Mouse (Mus musculus): Measurements from ENCODE around the gene Gm28539.

Gene Gm28539

DNA sequence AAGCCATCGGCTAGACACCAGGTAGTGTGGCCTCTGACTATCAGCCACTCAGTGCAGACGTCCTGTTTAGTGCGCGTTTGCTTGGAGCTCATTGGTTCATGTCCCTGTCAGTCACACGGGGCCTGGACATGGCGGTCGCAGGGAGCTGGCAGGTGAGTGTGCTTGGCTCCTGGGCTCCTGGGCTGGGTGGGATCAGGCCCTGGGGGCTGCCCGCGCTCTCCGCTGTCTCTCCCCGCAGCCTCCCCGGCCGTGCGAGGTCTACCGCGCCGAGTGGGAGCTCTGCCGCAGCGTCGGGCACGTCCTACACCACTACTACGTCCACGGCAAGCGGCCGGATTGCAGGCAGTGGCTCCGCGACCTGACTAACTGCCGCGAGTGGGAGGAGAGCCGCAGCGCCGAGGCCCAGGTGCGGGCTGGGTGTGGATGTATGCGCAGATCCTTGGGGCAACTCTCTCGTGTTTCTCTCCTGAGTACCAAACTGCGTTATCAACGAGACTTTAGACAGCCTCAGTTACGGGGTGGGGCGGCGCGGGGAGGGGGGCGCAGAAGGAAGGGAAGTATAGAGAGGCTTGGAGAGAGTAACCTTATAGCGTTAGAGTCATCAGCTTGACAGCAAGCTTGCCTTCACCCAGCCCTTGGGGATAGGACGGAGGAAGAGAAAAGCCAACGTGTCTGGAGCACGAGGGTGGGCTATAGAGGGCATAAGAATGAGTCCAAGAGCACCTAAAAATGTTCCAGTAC is at the start of gene Gm28539, which contains the start of gene 2510002D24Rik:
TSS of gene Gm28539 (plus strand) at position 117 of the 741 bp plus-strand sequence.
TSS of gene 2510002D24Rik (plus strand) at position 111 of the 741 bp plus-strand sequence.
- 1% methylated on average over 46 of the region's 46 CpGs for WGBS

DNA sequence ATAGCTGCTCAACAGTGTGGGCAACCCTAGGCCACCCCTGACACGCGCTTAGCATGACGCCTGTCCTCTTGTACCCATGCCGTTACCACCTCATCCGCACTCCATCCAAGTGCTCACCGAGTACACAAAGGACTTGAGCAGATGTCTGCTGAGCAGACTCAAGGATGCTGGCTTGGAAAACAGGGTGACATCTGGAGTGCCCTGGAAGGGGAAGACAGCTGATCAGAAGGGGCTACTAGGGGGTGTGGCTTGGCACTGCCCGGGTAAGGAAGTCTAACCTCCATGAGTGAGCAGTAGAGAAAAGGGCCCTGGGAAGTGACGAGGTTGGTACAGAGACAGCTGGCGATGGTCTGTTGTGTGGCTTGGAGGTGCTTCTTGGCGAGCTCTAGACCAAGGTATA is 49.7 kb upstream of the Gm28539 start:
- 92% methylated on average over 10 of the region's 10 CpGs for WGBS

DNA sequence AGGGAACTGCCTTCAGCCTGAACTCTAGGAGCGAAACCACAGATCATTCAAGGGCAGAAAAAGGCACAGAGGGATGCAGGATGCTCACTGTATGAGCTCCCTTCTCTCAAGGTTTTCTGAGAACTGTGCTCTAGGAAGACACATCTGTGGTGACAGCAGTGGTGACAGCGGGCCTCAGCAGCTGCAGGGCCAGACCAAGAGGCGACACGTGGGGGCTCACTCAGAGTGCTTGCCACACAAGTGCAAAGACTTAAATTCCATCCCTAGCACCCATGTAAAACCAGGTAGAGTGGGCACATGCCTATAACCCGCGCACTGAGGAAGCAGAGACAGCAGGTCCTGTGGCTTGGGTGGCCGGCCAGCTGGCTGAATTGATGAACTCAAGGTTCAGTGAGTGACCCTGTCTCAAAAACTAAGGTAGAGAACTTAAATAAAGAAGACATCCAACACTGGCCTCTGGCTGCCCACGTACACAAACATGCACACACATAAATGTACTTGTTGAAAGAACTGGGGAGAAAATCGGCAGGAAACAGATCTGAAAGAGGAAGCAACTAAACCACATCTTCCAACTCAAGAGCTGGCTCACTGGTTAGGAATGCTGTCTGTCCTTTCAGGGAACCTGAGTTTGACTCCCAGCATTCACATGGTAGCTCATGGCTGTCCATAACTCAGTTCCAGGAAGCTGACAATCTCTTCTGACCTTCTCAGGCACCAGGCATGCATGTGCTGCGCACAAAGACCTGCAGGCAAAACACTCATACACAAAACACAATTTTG is 47.6 kb upstream of the Gm28539 start:
- WGBS = 91% methylated on average over 10 of the region's 10 CpGs

DNA sequence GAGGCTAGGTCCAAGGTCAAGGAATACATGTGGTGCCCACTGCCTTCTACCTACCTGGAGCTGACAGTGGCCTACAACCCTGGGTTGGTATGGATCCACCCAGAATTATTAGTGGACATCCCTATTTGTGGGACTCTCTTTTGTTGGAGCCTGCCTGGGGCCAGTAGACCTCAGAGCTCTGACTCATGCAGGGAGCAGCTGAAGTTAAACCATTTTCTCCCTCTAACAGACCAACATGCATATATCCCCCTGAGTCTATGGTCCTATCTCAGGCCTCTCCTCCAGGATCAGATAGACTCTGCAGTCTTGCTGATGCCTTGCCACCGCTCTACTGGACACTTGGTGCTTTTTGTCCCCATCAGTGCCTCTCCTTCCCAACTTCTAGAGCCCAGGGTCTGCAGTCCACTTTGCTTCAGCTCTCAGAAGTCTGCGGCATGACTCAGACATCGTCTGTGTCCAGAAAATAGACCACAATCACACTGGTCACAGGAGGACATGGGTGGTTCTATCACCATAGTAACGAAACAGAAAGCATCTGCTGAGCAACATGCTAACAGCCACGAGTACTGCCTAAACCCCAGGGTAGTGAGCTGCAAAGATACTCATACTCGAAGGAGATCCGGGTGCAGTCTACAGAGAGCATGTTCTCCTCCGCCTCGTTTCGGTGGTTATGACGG is 41.0 kb upstream of the Gm28539 start:
- WGBS = 68% methylated on average over 11 of the region's 11 CpGs

DNA sequence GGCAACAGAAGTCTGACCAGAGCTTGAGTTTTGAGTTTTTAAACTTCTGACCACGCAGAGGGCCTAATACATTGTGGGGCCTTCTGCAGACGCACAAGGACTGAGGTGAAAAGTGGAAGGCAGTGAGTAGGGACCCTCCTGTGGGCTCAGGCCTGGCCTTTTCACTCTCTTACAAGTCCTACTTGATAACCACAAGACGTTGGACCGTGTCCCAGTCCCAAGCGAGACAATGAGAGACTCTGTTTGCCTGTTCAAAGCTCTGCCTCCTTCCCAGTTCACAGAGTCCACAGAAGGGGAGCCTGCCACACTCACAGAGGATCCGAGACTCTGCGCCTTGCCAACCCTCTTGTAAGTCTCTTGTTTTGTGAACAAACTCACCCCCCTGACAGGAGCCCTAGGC is 39.7 kb upstream of the Gm28539 start:
- WGBS = 68% methylated on average over 7 of the region's 7 CpGs

DNA sequence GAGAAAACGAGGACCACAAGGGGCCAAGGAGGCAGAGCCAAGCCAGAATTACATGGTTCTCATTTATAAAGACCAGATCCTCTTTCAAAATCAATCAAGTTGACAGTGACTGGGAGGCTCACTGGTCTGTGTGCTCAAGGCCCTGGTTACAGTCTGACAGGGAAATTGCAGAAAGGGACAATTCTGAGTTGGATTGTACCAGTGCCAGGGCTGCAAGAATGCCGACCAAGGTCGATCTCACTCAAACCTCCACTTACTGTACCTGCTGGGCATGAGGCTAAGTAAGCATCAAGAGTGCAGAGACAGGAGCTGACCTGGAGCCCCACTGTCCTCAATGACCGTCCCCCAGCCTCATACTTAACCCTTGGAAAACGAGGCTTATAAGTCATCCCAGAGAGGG is 38.2 kb upstream of the Gm28539 start:
- 90% methylated on average over 5 of the region's 5 CpGs for whole genome bisulfite sequencing

DNA sequence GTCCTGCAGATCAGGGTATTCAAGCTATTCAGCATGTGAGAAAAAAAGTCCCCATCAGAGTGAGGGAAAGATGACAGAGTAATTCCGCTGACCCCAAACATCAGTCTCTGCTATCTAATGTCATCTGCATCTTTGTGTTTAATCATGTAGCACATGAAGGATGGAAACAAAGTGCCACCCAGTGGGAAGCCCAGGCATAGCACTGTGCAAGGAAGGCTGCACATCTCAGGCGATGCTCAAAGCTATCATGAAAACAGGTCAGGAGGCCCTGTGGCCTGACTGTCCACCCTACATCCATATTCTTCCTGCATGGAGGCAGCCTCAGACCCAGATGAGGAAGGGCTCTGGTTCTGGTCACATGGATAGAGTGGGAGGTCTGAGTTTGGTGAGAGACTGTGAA is 37.5 kb upstream of the Gm28539 start:
- WGBS = 49% methylated on average over 2 of the region's 2 CpGs

DNA sequence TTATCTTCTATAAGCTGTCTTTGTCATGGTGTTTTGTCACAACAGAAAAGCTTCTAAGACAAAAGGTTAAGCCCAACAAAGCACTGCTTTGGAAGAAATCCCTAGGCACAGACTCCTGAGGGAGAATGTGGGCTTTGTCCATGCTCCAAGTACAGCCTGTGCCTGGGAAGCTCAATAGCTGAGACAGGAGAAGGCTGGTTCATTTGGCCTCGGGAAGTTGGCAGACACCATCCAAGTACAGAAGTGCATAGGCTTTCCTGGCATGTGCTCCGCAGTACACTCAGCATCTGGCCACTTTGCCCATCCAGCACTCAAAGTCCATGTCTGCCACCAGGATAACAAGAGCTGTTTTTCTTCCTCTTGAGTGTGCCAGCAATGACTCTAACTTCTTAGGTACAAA is 30.6 kb upstream of the Gm28539 start:
- 60% methylated on average over 2 of the region's 2 CpGs for WGBS

DNA sequence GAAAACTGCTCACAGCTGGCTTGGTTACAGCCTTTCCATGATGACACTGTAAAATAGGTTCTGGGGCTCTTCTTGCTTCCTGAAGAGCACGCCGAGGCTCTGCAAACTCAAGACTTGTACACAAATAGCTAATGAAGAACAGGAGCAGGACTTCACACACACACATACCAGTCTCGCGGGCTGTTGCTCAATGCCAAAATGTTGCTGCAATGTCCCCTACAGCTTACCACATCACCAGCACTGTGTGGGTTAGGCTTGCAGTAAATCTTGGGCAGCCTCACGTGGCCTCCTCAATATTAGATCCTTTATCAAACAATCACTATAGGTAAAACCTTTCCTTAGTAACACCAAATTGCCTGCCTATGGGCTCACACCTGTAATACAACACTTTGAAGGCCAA is 27.4 kb upstream of the Gm28539 start:
- 91% methylated on average over 5 of the region's 5 CpGs for WGBS

DNA sequence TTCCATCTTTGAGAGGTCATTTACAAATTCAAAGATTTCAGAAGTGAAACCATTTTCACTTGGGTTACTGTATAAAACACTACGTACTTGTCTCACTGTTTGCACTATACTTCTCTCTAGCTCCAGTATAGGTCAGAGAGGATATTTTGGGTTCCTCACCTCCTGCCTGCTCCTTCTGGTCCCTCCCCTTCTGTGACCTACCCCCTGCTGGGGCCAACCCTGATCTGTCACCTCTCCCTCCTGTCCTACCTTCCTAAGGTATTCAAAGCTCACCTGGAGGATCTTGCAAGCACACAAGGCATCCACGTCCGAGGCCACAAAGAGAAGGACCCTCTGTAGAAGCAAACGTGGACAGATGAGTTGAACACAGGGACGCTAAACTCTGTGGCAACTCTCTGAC is 25.4 kb upstream of the Gm28539 start:
- 5% methylated on average over 5 of the region's 5 CpGs for WGBS

DNA sequence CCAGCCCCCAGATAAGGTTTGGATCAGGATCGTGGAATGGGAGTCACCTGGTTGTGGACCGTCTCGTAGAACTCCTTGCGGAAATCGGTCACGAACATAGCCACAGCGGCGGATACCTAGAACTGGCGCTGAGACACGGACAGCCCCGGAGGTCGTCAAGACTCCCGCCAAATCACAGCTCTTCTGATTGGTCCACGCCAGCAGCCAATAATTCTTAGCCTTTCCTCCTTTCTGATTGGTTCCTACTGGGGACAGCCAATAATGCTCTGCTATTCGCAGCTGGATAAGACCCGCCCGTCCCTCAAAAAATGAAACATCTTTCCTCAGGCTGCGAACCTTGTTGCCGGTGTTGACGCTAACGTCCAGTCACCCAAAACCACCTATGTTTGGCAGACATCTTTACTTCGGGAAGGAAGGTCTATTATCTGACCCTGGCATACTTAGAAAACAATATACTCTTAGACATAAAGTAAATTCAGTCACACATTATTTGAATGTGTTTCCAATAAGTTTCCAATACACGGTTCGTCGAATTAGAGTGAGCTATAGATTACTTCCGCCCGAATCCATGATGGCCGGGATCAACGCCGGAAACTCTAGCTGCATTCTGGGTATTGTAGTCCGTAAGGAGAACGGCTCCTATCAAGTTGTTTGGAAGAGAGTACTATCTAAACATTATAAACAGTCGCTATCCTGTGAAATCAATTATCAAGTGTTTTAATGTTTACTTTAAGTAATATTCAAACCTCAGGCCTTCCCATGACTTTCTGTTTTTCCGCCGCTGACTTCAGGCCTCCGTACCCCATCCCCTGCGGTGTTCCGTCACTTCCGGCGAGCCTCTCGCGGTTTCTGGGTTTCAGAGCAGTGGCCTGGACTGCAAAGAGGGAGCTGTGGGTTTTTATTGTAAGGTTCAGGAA is 24.7 kb upstream of the Gm28539 start, which contains the start of the genes Ufd1 and Cdc45:
TSS of gene Ufd1 (plus strand) at position 312 of the 917 bp plus-strand sequence.
TSS of gene Cdc45 (minus strand) at position 520 of the 917 bp plus-strand sequence.
- WGBS = under 1% methylated on average over 42 of the region's 42 CpGs

DNA sequence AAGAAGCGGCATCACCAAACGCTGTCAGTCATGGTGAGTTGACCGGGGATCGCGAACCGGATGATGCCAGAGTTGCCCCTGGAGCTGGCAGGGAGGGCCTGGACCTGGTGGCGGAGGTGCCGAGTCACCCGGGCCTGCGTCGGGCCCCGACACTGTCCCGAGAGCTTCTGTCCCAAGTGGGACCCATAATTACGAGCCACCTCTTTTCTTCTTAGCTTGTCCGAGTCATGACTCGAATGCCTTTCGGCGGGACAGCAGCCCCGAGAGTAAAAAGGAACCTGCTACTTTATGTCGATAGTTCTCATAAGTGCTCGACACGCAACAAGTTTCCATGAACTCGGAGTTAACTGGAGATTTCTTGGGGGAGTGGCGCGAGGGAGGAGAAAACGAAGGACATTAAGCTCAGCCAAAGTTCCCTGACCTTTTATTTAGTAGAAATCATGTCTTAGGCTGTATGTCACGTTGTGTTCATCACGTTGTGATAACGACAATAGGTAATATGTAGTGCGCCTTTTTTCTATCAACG is 23.9 kb upstream of the Gm28539 start:
- 2% methylated on average over 31 of the region's 31 CpGs for WGBS

DNA sequence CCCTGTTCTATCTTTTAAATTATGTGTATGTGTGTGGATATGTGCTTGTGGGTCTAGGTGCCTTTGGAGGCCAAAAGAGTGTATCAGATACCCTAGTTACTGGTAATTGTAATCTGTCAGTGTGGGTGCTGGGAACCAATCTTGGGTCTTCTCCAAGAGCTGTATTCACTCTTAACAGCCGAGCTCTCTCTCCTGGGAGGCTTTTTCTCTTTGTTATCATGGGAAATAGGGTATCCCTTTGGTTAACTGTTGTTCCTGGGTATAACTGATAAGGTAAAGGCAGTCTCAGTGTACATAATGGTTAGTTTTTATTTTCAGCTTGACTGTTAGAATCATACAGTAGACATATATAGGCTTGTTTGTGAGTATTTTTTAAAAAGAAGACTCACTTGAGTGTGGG is 14.0 kb upstream of the Gm28539 start:
- WGBS = 33% methylated on average over 1 of the region's 1 CpGs

DNA sequence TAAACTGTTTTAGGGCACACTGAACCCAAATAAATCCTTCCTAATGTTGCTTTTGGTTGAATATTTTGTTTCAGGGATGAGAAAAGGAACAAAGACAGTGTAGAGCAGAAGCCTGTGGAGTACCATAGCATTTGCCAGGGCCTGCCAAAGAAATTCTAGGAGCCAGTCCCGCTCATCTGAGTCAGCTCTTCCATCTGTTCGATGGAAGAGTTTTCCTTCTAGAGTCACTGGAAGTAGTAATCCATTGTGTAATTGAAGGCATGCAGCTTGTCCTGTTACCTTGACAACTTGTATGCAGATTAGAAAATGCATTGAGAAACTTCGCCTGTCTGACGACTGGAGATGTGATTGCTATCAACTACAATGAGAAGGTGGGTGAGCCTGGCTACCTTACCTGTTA is 13.5 kb upstream of the Gm28539 start:
- WGBS = 29% methylated on average over 4 of the region's 4 CpGs

DNA sequence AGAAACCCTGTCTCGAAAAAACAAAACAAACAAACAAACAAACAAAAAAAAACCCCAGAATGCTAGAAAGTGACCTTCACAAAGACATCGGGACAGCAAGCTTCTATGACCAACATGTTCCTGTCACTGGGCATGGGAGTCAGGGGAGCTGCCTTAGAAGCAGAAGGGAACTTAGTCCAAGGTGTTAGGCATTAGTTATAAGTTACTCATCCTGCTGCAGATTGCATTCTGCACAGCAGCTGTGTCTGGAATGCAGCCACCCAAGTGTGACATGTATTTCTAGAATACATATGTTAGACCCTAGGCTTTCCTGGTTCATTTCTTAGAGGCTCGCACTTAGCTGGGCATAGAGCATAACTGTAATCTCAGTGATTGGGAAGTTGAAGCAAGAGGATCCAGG is 7.8 kb upstream of the Gm28539 start:
- WGBS = 83% methylated on average over 3 of the region's 3 CpGs

DNA sequence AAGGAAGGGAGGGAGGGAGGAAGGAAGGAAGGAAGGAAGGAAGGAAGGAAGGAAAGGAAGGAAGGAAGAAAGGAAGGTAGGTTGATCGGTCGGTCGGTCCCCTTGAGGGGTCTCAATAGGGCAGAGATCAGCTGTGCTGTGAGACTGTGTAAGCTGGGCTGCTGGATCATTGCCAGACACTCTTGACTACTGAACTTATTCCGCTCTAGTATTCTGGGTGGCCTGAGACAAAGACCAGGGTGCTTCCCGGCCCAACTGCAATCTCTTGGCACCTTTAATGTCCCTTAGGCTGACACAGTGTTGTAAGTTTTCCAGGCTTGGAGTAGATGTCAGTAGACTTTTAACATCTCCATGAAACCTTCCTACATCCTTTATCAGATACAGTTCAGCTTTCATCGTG is 7.3 kb upstream of the Gm28539 start:
- 81% methylated on average over 6 of the region's 6 CpGs for WGBS

DNA sequence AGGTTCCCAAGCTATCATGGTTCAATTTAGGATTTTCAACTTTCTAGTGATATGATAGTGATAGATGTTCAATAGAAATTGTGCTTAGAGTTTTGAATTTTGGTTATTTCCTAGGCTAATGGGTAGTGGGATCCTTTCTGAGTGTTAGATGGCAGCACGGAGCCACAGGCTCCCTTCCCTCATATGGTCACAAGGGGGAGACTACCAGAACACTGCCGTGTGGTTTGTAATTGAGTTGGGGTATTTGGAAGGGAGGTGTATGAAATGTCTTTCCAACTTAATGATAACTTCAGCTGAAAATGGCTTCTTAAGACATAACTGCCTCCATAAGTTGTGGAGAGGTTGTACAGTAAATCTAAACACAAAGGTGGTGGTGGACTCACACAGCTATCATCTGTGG is 2.9 kb upstream of the Gm28539 start:
- WGBS = 49% methylated on average over 2 of the region's 2 CpGs

DNA sequence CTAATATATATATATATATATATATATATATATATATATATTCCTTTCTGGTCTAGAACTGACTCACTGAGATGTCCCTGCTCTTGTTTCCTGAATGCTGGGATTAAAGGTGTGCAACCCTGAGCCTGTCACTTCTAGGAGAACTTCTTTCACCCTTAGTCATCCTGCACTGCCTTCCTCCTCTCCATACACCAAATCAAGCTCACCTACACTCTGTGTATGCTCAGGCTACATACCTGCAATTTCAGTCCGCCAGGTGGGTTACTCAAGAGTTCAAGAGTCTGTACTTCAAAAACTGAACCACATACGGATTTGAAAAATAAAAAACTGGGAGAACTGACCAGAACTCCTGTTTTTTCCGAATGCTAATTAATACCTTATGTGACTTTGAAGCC is 314 bp upstream of the Gm28539 start:
- 29% methylated on average over 3 of the region's 3 CpGs for whole genome bisulfite sequencing

DNA sequence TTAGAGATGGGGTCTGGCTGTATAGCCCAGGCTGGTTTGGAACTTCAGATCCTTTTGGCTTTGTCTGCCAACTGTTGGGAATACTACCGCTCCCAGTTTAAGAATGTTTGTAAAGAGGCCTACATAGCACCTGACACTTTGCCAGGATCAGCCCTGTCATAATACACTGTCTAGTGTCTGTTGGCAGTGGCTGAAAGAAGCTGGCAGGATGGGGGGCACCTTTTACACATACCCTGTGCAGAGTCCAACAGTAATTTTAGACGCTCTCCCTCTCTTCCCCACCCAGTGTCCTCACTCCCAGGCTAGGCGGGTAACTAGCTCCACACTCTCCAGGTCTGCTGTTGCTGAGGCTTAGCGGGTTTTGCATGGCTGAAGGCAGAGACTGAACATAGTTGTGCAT is 2.0 kb downstream of the Gm28539 start:
- WGBS = 72% methylated on average over 4 of the region's 4 CpGs

DNA sequence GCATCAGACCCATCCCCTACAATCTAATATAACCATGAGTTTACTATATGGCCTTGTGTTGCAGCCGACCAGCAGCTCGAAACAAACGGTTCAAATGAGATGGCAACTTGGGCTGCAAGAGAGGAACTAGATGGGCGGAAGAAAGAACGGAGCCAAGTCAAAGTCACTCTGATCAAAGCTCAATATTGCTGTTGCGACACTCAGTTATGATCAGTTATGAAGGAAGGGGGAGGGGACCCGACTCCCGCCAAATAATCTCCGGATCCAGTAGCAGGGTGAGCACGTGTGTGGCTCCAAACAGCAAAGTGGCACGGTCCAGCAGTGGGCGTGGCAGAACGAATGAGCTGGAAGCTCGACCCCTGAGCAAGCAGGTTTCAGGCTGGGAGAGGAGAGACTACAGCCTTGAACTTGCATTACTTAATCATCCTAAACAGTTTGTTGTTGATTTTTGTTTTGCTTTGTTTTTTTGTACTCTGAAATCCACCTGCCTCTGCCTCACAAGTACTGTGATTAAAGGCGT is 10.0 kb downstream of the Gm28539 start:
- 89% methylated on average over 15 of the region's 15 CpGs for WGBS

All from cerebral cortex, adult 2 months (tissue).